Mouse (Mus musculus) testis, postnatal 14 days (tissue): ENCODE measurements at regions not wholly inside any gene's neighbourhood (a gene's known extent, or its start where the extent isn't known, plus 50 kb on each side); places are given as distances from the start of the nearest gene placed in this dataset.
A peak's percentile ranks its signal among the peaks of the same experiment; 100 is the strongest.

Experiments
- DNase-seq: peaks from one replicate; pipeline ENCODE4 v3.0.0; 2021; ENCODE audit warnings: low spot score

- no peak for DNase-seq
Measured at GRCm38 (mm10) chr8:115626396-115627136, 81.0 kb downstream of the Maf start.

DNA sequence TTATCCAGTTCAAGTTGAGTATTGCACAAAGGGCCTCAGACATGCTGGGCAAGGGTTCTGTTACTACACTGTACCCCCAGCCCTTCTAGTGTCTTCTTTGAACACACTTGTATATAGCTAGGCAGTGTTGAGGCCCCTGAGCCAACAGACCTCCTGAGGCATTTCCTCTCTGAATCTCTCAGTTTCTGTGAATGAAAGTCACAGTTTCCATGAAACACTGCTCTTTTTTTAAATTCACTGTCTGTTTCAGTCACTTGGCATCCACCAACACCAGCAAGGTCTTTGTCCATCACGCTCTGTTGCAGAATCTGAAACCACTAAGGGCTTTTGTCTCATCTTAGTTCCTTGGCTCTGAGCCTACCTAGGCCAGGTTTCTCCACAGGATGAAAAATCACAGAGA lies 82.5 kb downstream of the Maf start:
- DNase-seq = no peak

- DNase-seq = no peak
Measured at GRCm38 (mm10) chr8:115618049-115618760, 89.4 kb downstream of the Maf start.

- no peak for DNase-seq
Measured at GRCm38 (mm10) chr8:115616871-115617605, 90.6 kb downstream of the Maf start.

DNA sequence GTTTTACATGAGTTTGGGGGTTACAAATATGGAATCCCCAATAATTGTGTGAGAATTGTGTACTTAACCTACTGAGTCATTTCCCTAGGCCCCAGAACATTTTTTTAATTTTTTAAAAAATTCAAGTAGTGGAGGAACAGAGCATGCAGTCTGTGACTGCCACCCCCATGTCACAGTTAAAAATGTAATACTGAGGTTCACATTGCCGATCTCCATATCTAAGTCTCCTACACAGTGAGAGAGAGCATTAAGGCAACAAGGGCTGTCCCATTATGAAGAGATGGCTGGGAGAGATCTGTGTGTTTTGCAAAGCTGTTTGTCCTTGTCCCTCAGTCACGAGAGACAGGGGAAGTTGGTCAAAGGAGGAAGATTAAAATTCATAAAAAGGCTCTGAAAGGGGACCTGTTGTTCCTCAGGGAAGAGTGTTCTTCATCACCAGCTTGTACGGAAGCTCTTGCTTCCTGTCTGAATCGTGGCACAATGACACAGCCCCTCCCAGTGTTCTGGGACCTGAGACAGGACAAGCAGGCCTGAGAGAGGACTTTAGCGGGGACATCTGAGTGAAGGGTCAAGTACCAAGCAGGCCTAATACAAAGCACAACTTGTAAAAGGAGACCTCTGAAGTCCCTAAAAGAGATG lies 93.5 kb downstream of the Maf start:
- DNase-seq = no peak

DNA sequence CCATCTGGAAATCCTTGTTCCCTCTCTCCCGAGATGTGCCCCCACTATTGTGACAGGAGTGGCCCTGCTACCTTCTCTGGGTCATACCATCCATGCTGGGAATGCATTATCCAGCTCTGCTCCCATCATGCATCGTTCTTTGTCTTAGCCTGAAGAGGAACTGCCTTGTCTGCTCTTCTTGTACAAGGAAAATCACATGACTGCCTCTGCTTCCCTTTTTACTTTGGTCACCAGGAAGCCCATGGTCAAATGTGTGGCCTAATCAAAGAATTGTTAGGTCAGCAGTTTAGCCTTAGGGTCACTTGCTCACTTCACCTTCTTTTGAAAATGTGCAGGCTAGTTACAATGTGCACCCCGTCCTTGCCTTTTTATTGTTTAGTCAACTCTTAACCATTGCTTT lies 95.5 kb downstream of the Maf start:
- no peak for DNase-seq

DNA sequence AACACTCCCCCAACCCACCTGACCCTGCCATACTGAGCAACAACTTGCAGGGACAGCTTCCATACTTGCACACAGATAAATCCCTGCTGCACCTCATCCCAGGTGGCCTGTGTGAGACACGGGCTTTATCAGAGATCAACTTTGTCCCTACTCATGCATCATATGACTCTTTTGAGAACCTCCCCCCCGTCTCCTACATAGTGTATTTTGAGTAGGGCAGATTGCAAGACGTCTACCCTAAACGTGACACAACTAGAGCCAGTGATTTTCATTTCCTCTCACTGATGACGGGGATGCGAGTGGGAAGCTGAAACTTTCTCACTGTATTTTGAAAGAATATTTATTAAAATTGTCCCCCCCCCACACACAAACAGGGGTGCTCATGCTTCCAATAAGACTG lies 107.8 kb downstream of the Maf start:
- DNase-seq = no peak

GRCm38 (mm10) chr8:115597226-115597953 lies 110.2 kb downstream of the Maf start:
- DNase-seq = no peak

GRCm38 (mm10) chr8:115589721-115590120 lies 117.9 kb downstream of the Maf start:
- no peak for DNase-seq

GRCm38 (mm10) chr8:115589076-115589475 lies 118.5 kb downstream of the Maf start:
- no peak for DNase-seq

DNA sequence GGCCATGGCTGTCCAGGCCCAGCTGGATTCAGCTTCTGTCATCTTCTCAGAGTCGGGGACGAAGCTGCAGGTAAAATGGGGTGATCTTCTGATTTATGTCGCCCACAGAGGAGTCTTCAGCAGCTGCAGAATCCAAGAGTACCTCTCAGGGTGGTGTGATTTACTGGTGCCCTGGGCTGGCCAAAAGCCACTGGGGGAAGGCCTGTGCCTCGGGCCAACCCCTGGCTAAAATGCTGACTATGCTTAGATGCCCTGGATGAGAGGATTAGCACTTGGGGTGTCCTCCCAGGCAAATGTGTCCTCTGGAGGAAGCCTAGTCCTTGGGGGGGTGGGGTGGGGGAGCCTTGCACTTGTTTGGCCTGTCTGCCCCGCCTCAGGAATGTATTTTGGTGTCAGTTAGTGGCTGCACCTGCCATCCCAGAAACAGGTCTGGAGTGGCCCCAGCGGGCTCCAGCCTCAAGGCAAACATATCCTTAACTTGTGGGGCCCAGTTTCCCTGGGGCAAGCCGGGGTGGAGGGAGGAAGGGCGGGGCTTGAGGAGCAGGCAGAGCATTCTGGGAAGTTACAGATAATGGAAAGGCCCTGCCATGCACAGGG lies 123.2 kb downstream of the Maf start:
- DNase-seq = no peak

- no peak for DNase-seq
Measured at GRCm38 (mm10) chr8:115583221-115583620, 124.4 kb downstream of the Maf start.

GRCm38 (mm10) chr8:115581940-115582517 lies 125.6 kb downstream of the Maf start:
- no peak for DNase-seq

DNA sequence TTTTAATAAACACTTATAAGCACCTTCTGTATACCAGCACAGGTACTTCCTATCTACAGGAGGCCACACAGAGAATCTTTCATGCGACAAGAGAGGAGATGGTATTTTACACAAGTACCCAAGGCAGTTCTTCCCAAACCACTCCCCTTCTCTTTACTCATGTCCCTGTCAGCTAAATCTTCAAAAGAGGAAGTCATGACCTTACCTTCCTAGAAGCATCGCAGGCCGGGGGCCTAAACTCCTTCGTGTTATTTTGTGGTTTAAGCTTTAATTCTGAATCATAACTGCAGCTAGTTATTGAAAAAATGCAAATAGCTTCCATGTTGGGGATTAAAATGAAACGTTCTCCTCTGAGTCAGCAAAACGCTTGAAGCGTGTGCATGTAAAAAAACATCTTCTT lies 139.2 kb downstream of the Maf start:
- no peak for DNase-seq

- DNase-seq = no peak
Measured at GRCm38 (mm10) chr8:115565768-115566167, 141.8 kb downstream of the Maf start.

DNA sequence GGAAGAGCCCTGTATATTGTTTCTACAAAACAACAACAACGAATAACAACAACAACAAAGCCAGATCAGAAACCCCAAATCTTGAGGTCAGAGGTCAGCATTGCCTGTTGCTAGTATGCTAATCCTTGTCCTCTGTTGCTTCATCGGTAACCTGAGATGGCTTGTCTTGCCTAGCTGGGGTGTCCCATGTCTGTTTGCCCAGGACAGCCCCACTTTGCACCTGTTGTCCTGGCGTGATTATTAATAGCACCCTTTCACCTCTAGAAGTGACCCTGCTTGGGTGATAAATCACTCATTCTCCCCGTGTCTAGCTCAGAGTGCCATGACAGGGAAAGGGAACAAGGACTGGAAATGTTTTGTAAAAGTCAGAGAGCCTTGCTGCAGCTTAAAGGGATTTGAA lies 145.2 kb downstream of the Maf start:
- no peak for DNase-seq

GRCm38 (mm10) chr8:115560985-115561916 lies 146.3 kb downstream of the Maf start:
- DNase-seq = no peak

GRCm38 (mm10) chr8:115555452-115555851 lies 152.1 kb downstream of the Maf start:
- no peak for DNase-seq

- no peak for DNase-seq
Measured at GRCm38 (mm10) chr8:115554185-115554584, 153.4 kb downstream of the Maf start.

DNA sequence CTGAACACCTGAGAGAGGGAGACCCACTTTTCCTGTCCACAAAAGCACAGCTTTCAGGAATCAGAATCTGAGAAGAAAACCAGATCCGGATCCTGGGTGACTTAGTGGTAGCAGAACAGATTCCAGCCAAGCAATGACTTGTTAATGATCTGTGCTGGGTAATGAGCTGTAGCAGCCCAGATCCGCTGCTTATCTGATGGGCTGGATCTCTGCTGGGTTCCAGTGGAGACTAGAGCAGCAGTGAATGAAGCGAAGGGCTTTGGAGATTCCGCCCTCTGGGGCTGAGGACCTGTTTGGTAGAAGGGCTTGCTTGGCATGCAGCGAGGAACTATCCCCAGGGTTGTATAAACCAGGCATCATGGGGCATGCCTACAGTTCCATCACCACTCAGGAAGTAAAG lies 156.3 kb downstream of the Maf start:
- DNase-seq = peak; percentile 9
